Mouse (Mus musculus) cortical plate, adult 2 months (tissue): ENCODE results near the gene Cox6b1. TPM values are rescaled to one million over a fixed set of nuclear protein-coding genes. Genes with fewer than 3 reads are reported as not detected.

Source experiments
- H3K27ac ChIP-seq: fragments of 200-500 bp; 2 replicates; pipeline ENCODE4 v1.5.1; 2012; ENCODE audit warnings: low read length, control low read depth, inconsistent platforms; ENCODE audit not compliant: insufficient read depth
- H3K4me1 ChIP-seq: fragments of 200-500 bp; 2 replicates; pipeline ENCODE4 v1.6.1; 2011; ENCODE audit warnings: low read length; ENCODE audit not compliant: control insufficient read depth, insufficient read depth
- H3K4me3 ChIP-seq: fragments of 200-500 bp; 2 replicates; pipeline ENCODE4 v1.5.1; 2011; ENCODE audit warnings: mild to moderate bottlenecking, low read length, control low read depth; ENCODE audit not compliant: insufficient read depth
- CTCF ChIP-seq: fragments of 200-500 bp; IDR thresholded peaks from 2 replicates; pipeline ENCODE4 v1.5.1; 2011; ENCODE audit warnings: mild to moderate bottlenecking, control low read depth, low read length; ENCODE audit not compliant: insufficient read depth; ENCODE audit errors: extremely low read depth
- POLR2A ChIP-seq: fragments of 200-500 bp; IDR thresholded peaks from 2 replicates; pipeline ENCODE4 v1.6.1; 2011; ENCODE audit warnings: mild to moderate bottlenecking, low read length, control low read depth; ENCODE audit not compliant: insufficient read depth; ENCODE audit errors: extremely low read depth
- polyA plus RNA-seq: library from polyadenylated mRNA; depleted of rRNA; stranded (reverse); fragments of >200 nt; gene quantifications from 2 replicates; pipeline ENCODE4 v1.2.3, GENCODE M21; 2012

The Cox6b1 gene
- polyA plus RNA-seq, 1 experiment: 1,068 TPM

- H3K4me3 ChIP-seq: no peak overlapping the region
- TF ChIP-seq POLR2A: no peak
- no peak for TF ChIP-seq CTCF
- no peak overlapping the region for H3K27ac ChIP-seq
- H3K4me1 ChIP-seq: no peaks in the 10 kb centered on the region
Measured at GRCm38 (mm10) chr7:30596811-30597210, 29.1 kb downstream of the Cox6b1 start.

- H3K27ac ChIP-seq: no peak overlapping the region
- TF ChIP-seq POLR2A (no peak), CTCF (no peak)
- no peaks in the 10 kb centered on the region for H3K4me1 ChIP-seq
- no peak overlapping the region for H3K4me3 ChIP-seq
Measured at GRCm38 (mm10) chr7:30596093-30596492, 29.9 kb downstream of the Cox6b1 start.

- H3K4me1 ChIP-seq: no peaks in the 10 kb centered on the region
- no peak for TF ChIP-seq CTCF
- no peak for TF ChIP-seq POLR2A
- H3K4me3 ChIP-seq: no peak overlapping the region
- no peak overlapping the region for H3K27ac ChIP-seq
Measured at GRCm38 (mm10) chr7:30594510-30595024, 31.4 kb downstream of the Cox6b1 start.

- Histone ChIP-seq H3K4me1 (no peaks in the 10 kb centered on the region), H3K27ac (no peak overlapping the region), H3K4me3 (no peak overlapping the region)
- TF ChIP-seq CTCF (no peak), POLR2A (no peak)
Measured at GRCm38 (mm10) chr7:30593579-30594509, 32.1 kb downstream of the Cox6b1 start.

GRCm38 (mm10) chr7:30592772-30593423, 33.1 kb downstream of the Cox6b1 start:
- Histone ChIP-seq H3K4me1 (no peaks in the 10 kb centered on the region), H3K4me3 (no peak overlapping the region), H3K27ac (no peak overlapping the region)
- TF ChIP-seq POLR2A: no peak
- TF ChIP-seq CTCF: no peak

DNA sequence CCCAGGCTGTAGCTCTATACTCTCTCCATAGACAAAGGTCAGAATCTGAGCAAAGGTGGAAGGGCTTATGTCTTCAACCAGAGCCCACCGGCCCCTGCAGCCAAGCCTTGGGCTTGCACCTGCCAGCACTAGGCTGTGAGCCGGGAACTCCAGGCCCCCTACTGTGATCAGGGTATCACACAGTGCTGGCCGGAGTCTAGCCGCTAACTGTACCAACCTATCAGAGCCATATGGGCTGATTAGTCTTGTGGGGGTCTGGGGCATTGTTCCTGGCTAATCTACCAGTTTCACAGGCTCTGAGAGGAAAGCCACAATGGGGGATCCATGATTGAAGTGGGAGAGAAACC, 34.4 kb downstream of the Cox6b1 start:
- Histone ChIP-seq H3K4me3 (no peak overlapping the region), H3K27ac (no peak overlapping the region), H3K4me1 (peaks cover 1% of the 10 kb centered on the region; the same call in 1 of the 2 replicates)
- TF ChIP-seq CTCF: no peak
- TF ChIP-seq POLR2A: no peak

GRCm38 (mm10) chr7:30590927-30591604, 34.9 kb downstream of the Cox6b1 start:
- no peak overlapping the region for H3K4me3 ChIP-seq
- no peak overlapping the region for H3K27ac ChIP-seq
- peaks cover 1% of the 10 kb centered on the region; the same call in 1 of the 2 replicates for H3K4me1 ChIP-seq
- TF ChIP-seq POLR2A: no peak
- TF ChIP-seq CTCF: no peak

- Histone ChIP-seq H3K27ac (peak overlapping the region; percentile 26; the same call in 1 of the 2 replicates), H3K4me3 (peak overlapping the region; percentile 96), H3K4me1 (peaks cover 1% of the 10 kb centered on the region; the same call in 1 of the 2 replicates)
- TF ChIP-seq POLR2A: no peak
- TF ChIP-seq CTCF: peak; percentile 73
Measured at GRCm38 (mm10) chr7:30589435-30590301, 36.3 kb downstream of the Cox6b1 start.
